Mouse (Mus musculus): ENCODE measurements around the gene Rgsl1. TPM values are rescaled to one million over a fixed set of nuclear protein-coding genes. Genes with fewer than 3 reads are reported as not detected.

Gene Rgsl1
- polyA plus RNA-seq, 1 experiment = not detected

GRCm38 (mm10) chr1:153734866-153735265, 109.1 kb downstream of the Rgsl1 start:
- TF ChIP-seq CTCF (conservative IDR thresholded peaks at IDR 0.05; ENCODE audit: insufficient read depth, insufficient read length, low read depth, low read length) (no peak), POLR2A (IDR thresholded peaks at IDR 0.05; ENCODE audit: low read depth, low read length) (no peak)
- no peaks in the 10 kb centered on the region for H3K4me1 ChIP-seq (ENCODE audit: control insufficient read depth, insufficient read depth, low read length)
- no peak overlapping the region for H3K4me3 ChIP-seq (ENCODE audit: insufficient read depth, low read depth, low read length)

DNA sequence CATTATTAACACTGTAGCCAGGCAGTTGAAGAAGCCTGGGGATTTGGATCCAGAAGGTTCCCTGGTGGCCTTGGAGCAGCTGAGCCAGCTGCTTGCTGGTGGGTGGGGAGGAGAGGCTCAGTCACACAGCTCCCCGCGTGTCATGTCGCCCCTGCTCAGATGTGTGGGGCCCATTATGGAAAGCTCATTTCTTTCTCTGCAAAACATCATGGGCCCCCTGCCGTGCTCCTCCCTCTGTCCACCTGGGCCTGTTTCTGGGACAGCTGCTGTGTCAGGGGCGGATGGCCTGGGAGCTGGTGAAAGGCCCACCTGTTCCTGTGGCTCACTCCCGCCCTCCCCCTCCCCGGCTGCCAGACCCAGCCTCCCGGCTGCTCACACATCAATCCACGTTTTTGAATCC, 110.8 kb downstream of the Rgsl1 start:
- H3K4me1 ChIP-seq (ENCODE audit: control insufficient read depth, insufficient read depth, low read length) = no peaks in the 10 kb centered on the region
- H3K36me3 ChIP-seq (ENCODE audit: control insufficient read depth, insufficient read depth, low read length) = no peaks in the 10 kb centered on the region
- no peaks in the 10 kb centered on the region for H3K27me3 ChIP-seq (replicated peaks; ENCODE audit: control insufficient read depth, insufficient read depth, low read length)
- TF ChIP-seq CTCF (conservative IDR thresholded peaks at IDR 0.05; ENCODE audit: insufficient read depth, insufficient read length, low read depth, low read length) (no peak), POLR2A (IDR thresholded peaks at IDR 0.05; ENCODE audit: low read depth, low read length) (no peak)
- H3K27ac ChIP-seq (ENCODE audit: insufficient read depth, low read depth, low read length) = no peak overlapping the region
- no peak overlapping the region for H3K4me3 ChIP-seq (ENCODE audit: insufficient read depth, low read depth, low read length)
- no peak for DNase-seq
- whole genome bisulfite sequencing = 79% methylated on average over 9 of the region's 9 CpGs

More at GRCm38 (mm10) chr1:153734866-153735265, 109.1 kb downstream of the Rgsl1 start:
- Histone ChIP-seq H3K27me3 (replicated peaks; ENCODE audit: control insufficient read depth, insufficient read depth, low read length) (no peaks in the 10 kb centered on the region), H3K36me3 (ENCODE audit: control insufficient read depth, insufficient read depth, low read length) (no peaks in the 10 kb centered on the region), H3K27ac (ENCODE audit: insufficient read depth, low read depth, low read length) (no peak overlapping the region)
- 87% methylated on average over 4 of the region's 4 CpGs for WGBS
- no peak for DNase-seq

DNA sequence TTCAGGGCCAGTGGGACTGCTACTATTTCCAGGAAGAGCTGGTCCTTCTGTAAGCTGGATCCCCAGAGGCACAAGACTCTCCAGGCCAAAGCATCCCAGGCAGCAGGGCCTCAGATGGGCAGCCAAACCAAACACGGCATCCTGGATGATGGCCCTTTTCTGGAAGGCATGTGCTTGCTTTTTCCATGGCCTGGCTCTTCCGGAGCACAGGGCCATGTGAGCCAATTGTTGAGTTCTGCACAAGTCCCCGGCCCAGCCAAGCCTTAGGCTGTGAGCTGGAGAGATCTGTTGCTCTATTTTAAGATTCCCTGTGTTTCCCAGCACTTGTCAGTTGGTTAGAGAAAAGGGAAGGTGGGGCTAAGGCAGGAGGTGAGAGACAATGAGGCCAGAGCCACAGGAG, 113.3 kb downstream of the Rgsl1 start:
- Histone ChIP-seq H3K4me1 (ENCODE audit: control insufficient read depth, insufficient read depth, low read length) (no peaks in the 10 kb centered on the region), H3K36me3 (ENCODE audit: control insufficient read depth, insufficient read depth, low read length) (no peaks in the 10 kb centered on the region), H3K27ac (ENCODE audit: insufficient read depth, low read depth, low read length) (no peak overlapping the region), H3K27me3 (replicated peaks; ENCODE audit: control insufficient read depth, insufficient read depth, low read length) (no peaks in the 10 kb centered on the region), H3K4me3 (ENCODE audit: insufficient read depth, low read depth, low read length) (no peak overlapping the region)
- TF ChIP-seq POLR2A (IDR thresholded peaks at IDR 0.05; ENCODE audit: low read depth, low read length) (no peak), CTCF (conservative IDR thresholded peaks at IDR 0.05; ENCODE audit: insufficient read depth, insufficient read length, low read depth, low read length) (no peak)
- 56% methylated on average over 3 of the region's 3 CpGs for WGBS
- peak; percentile 69 for DNase-seq

GRCm38 (mm10) chr1:153729806-153730205, 114.1 kb downstream of the Rgsl1 start:
- H3K36me3 ChIP-seq (ENCODE audit: control insufficient read depth, insufficient read depth, low read length) = no peaks in the 10 kb centered on the region
- H3K4me3 ChIP-seq (ENCODE audit: insufficient read depth, low read depth, low read length) = no peak overlapping the region
- H3K4me1 ChIP-seq (ENCODE audit: control insufficient read depth, insufficient read depth, low read length) = no peaks in the 10 kb centered on the region
- DNase-seq = no peak
- 59% methylated on average over 2 of the region's 2 CpGs for WGBS
- H3K27ac ChIP-seq (ENCODE audit: insufficient read depth, low read depth, low read length) = no peak overlapping the region
- H3K27me3 ChIP-seq (replicated peaks; ENCODE audit: control insufficient read depth, insufficient read depth, low read length) = no peaks in the 10 kb centered on the region
- TF ChIP-seq POLR2A (IDR thresholded peaks at IDR 0.05; ENCODE audit: low read depth, low read length) = no peak
- no peak for TF ChIP-seq CTCF (conservative IDR thresholded peaks at IDR 0.05; ENCODE audit: insufficient read depth, insufficient read length, low read depth, low read length)

Other genes starting within 250 kb of the Rgsl1 start
- 0.02 and 0.03 TPM in 2 replicates for gene Rgs8, start 191.1 kb downstream of the Rgsl1 start, polyA plus RNA-seq (2012; rRNA removed)
- 0.45 and 0.61 TPM in 2 replicates for gene Rgs16, start 103.8 kb downstream of the Rgsl1 start, polyA plus RNA-seq (2012; rRNA removed)
- gene Rnasel, start 94.7 kb downstream of the Rgsl1 start, polyA plus RNA-seq (2012; rRNA removed) = 2.4 and 3.4 TPM in 2 replicates
- gene Teddm1b, start 30.2 kb upstream of the Rgsl1 start, polyA plus RNA-seq (2012; rRNA removed) = not detected in 2 replicates
- gene Teddm1a, start 47.6 kb upstream of the Rgsl1 start, polyA plus RNA-seq (2012; rRNA removed) = not detected in 2 replicates
- gene Glul, start 55.8 kb upstream of the Rgsl1 start, polyA plus RNA-seq (2012; rRNA removed) = 843 and 1,046 TPM in 2 replicates
- gene Teddm2, start 56.1 kb upstream of the Rgsl1 start, polyA plus RNA-seq (2012; rRNA removed) = 0.14 and 0.22 TPM in 2 replicates